Mouse (Mus musculus): ENCODE measurements around the gene Csad.

GRCm38 (mm10) chr15:102247252-102248130 lies 43.0 kb upstream of the Csad start:
- TF ChIP-seq TAL1 (IDR thresholded peaks at IDR 0.05; ENCODE audit: low read length) (no peak), GATA1 (IDR thresholded peaks at IDR 0.05; ENCODE audit: low read length) (no peak)
